Mouse (Mus musculus) heart, adult 18-20 months (tissue): ENCODE data around the gene Actr3. TPM values are rescaled to one million over a fixed set of nuclear protein-coding genes. Genes with fewer than 3 reads are reported as not detected.

ENCODE experiments used
- DNase-seq, 2 experiments: peaks; one replicate each; pipeline ENCODE4 v3.0.0; 2021 to 2022; ENCODE audit warnings: mixed read lengths in 1 of 2
- long read RNA-seq, 2 experiments: library from polyadenylated mRNA; stranded (forward); transcript quantifications; one replicate each; pipeline ENCODE4 v2.0.0; 2021
- total RNA-seq, 2 experiments: library from RNA; stranded (reverse); gene quantifications; 2 replicates each; pipeline ENCODE4 v1.2.3; 2021

Gene Actr3
- 100 to 1,000 TPM; 106 to 107 TPM for total RNA-seq
- long read RNA-seq, experiment 1, transcript Actr3-202 (12 exons, 2,565 nt) = major isoform, 55 of 64 reads
- long read RNA-seq, experiment 1, partial matches to known transcripts = 2 of 64 reads
- long read RNA-seq, experiment 1, other reads (novel, unspliced or antisense) = 5 of 64 reads
- long read RNA-seq, experiment 2, transcript Actr3-202 (12 exons, 2,565 nt) = major isoform, 33 of 41 reads
- long read RNA-seq, experiment 2, partial matches to known transcripts = 0 of 41 reads
- long read RNA-seq, experiment 2, other reads (novel, unspliced or antisense) = 5 of 41 reads

DNA sequence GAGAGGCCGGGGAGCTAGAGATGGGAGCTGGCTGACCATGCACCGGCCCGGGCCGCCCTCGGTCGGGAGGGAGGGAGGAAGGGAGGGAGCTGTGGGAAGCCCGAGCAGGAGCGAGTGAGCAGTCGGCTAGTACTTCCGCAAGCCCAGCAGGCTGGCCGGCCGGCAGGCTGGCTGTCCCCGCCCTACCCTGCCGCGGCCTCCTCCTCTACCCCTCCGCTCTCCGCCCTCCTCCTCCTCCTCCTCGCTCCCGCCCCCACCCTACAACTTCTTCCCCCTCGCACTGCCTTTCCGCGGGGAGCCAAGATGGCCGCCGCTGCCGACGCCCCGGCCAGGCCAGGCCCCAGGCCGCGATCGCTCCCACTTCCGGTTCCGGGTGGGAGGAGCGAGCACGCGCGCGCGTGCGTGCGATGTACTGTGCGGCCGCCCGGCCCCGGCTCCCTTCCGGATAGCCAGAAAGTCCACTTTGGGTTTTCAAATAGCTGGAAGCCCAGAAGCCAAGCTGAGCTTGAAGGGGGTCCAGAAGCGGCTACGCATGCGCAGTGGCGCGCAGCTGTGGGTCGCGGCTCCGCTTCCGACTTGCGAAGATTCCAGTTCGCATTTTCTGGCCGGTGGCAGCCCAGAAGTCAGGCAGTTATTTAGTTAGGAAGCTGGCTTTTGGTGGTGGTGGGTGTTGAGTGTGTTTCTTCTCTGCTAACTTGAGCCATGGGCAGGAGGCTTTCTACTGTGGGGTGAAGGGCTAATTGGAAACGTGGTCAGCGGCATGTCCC is at the start of gene Actr3:
Gene Actr3, minus strand, starts transcription at position 359 of the 767 bp plus-strand sequence.
- DNase-seq = peak; percentile 100

DNA sequence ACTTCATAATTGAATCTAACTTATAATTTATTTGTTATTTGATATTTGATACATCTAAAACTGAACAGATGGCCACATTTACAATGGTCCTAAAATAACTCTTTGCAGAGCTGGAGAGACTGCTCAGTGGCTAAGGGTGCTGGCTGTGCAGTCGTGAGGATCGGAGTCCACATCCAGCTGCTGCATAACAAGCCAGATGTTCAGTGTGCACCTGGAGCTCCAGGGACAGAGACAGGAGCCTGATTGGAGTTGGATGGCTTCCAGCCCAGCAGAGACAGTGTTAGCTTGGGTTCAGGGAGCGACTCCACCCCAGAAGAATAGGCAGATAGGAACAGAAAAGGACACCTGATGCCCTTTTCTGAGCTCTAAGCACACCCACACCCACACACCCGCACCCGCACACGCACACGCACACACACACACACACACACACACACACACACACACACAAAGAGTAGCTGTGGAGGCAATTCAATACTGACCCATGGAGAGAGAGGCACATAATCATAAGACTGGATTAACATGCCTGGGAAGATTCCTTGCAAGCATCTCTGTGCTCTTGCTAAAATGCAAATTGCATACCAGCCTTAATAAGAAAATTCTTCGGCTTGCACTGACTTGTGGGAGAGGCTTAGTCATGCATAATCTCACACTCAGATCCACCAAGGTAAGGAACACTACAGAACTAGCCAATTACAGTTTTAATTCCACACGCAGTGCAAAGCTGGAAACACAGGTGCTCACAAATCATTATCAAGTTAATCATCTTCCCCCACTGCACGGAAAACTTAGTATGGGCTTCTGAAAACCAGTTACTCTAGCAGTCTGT is 47.1 kb upstream of the Actr3 start:
- no peak for DNase-seq

DNA sequence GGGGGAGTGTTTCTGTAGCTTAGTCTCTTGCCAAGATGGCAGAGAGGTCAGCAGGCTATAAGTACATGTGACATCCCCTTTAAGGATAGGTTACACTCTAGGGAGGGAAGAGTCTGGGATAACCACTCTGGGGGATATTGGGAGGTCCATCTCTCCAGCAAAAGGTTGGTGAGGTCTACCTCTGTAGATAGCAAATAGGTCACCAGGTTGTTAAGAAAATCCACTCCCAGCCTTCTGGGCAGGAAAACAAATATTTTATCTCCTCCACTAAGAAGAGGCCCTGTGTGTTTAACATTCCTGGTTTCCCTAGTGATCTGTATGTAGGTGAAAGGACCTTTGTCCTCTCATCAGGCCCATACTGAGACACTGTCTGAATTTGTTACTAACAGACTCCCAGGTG is 46.3 kb upstream of the Actr3 start:
- DNase-seq = peak in 1 of 2 experiments; percentile 35

- DNase-seq = no peak
Measured at GRCm38 (mm10) chr1:125478588-125478987, 43.1 kb upstream of the Actr3 start.

DNA sequence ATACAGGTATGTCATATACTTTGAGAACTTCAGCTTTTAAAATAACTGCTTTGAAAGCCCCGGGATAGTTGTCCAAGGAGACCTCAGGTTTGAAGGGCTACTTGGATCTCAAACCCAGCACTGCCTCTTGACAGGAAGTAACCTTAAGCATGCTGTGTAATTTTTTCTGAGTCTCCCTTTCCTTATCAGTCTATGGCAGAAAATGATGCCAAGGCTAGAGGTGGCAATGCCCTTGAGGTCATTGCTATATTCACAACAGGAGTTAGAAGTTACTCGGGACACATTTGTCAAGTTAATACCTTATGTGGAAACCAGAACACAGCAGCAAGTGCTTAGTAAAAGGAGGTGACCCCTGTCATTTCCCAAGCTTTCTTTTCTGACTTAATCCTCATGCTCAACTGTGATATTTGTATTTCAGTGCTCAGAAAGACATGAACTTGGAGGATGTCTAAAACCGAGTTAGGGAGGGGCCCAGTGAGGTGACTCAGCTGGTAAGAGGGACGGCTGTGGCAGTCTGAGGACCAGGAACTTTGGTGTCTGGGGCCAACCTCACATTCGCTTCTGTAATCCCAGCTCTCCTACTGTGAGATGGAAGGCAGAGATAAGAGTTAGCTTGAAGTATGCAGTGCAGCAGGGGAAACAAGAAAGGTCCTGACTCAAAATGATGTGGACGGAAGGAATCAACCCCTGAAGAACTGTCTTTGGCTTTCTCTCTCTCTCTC is 40.6 kb upstream of the Actr3 start:
- DNase-seq = no peak

GRCm38 (mm10) chr1:125473866-125474265 is 38.3 kb upstream of the Actr3 start:
- DNase-seq = no peak

- peak in 1 of 2 experiments; percentile 29 for DNase-seq
Measured at GRCm38 (mm10) chr1:125473126-125473666, 37.7 kb upstream of the Actr3 start.

DNA sequence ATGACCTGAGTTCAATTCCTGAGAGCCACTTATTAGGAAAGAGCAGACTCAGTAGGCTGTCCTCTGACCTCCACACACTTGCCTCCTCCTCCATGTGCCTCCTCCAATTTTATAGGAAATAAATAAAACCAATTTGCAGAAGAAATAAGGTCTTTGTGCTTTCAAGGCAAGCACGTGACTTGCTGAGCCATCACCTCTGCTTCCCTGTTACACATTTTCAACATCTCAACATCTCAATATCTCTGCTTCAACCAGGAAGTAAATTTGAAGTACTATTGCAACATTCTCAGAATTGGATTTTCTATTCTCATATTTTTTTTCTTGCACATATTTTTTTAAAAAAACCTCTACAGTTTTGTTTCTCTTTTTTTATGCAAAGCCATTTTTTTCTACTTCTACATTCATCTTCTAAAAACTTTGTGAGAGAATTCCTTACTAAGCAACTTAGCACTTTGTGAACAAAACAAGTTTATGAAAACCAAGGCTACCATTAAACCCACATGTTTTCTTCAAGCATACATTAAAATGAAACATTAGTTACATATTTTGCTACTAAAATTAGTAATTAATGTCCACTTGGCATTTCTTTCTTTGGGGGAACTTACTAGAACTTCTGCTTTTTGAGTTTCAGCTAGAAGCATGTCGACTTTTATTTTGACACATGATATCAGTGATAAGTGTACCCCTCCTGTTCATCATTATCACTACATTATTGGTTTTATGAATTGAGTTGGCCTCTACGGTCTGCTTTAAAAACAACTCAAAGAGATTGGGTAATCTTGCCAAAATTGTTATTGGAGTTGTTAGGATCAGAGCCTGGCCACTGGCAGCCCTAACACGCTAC is 35.5 kb upstream of the Actr3 start:
- peak in 1 of 2 experiments; percentile 36 for DNase-seq

DNA sequence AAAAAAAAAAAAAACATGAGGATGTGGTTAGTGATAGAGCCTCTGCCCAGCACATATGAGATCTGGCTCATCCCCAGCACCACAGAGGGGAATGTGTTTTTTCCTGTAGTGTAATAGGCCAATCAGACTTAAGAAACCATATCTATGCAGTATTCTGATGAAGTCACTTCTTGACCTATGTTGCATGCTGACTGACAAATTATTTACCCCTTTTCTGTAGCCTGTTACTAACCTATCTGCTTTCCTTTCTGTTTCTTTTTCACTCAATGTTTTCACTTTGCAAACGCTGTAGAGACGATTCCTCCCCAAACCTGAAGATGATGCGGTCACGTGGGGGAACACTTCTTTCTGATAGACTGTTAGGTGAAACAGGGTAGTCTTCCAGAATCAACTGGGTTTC is 32.4 kb upstream of the Actr3 start:
- no peak for DNase-seq

DNA sequence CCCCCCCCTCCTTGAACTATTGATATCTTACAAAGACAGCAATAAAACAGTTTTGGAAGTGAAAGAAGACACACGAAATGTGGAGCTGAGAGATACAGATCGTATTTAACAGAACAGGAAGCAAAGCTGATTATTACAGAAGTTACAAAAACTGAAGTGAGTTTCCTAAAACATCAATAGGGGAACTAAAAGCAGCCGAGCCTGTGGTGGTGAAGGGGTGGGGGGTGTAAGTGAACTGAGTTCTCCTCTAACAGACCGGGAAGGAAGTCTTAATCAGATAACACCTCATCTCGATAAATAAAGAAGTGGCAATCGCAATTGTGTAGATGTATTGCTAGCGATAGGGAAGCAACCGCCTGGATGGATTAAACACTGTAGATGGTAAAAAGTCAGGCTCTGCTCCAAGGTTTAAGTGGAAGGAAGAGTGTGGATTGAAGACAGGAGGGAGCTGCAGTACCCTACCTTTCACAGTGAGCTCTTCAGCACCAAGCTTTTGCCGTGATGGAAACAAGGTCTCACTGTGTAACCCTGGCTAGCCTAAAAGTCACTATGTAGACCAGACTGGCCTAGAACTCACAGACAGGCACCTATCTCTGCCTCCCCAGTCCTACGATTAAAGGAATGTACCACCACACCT is 31.2 kb upstream of the Actr3 start:
- peak in 1 of 2 experiments; percentile 58 for DNase-seq

GRCm38 (mm10) chr1:125464011-125464410 is 28.5 kb upstream of the Actr3 start:
- DNase-seq = no peak

DNA sequence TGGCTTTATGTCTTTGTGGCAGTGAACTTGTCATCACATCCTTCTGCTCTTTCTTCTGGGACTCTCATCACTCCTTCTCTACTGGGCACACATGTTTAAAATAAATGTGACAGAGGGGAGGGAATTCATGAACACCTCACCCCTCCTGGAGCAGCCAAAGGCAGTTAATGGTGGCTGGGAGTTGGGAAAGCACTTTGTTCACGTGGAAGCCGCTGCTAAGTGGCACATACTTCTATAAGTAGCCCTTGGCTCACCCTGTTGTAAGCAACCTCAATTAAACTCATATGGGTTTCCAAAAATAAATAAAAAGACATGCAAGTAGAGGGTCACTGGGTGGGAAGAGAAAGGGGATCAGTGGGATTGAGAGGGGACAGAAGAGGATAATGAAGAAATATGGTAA is 27.8 kb upstream of the Actr3 start:
- no peak for DNase-seq

DNA sequence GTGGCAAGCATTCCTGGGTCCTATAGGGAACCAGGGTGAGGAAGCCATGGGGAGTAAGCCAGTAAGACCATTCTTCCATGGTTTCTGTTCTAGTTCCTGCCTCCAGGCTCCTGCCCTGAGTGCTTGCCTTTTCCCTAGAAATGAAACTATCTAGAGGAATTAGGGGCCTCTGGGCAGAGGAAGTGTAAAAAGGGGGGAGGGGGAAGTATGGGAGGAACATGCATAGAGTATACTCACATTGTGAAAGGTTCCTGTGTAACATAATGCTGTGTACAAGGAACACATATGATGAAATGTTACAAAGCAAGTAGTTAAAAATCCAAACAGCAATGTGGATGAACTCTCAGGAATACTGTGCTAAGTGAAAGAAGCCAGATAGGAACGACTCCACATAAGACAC is 27.4 kb upstream of the Actr3 start:
- no peak for DNase-seq

DNA sequence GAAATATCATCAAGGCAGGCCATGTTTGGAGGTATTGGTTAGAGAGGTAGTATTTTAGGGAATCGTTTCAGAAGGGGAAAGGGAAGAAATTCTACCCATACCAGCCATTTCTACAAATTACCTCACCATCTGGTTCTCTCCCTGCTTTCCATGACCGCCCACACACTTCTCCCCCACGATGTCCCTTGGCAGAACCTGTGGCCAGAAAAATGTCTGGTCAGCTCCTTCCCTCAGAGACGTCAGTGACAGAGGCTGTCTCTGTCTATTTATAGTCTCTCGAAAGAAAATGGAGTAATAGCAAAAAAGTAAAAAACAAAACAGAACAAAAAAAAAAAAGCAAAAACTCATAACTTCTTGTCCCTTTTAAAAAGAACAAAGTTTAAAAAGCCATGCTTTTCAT is 23.0 kb upstream of the Actr3 start:
- peak in 1 of 2 experiments; percentile 68 for DNase-seq

DNA sequence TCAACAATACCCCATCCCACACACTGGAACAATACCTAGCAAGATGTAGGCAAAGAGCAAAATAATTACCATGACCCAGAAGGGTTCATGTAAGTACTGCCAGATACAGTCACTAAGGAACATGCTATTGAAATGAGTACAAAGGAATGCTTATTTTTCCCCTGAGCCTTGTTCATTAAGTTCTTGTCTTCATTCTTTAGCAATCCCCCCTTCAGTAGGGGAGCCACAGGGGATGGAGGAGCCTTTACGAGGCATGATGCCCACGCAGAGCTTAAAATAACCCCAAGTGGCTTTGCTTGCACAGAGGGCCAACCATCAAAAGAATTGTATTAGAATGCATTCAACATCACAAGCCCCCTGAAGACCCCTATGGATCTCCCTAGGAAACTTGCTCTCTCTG is 19.6 kb upstream of the Actr3 start:
- DNase-seq = no peak

DNA sequence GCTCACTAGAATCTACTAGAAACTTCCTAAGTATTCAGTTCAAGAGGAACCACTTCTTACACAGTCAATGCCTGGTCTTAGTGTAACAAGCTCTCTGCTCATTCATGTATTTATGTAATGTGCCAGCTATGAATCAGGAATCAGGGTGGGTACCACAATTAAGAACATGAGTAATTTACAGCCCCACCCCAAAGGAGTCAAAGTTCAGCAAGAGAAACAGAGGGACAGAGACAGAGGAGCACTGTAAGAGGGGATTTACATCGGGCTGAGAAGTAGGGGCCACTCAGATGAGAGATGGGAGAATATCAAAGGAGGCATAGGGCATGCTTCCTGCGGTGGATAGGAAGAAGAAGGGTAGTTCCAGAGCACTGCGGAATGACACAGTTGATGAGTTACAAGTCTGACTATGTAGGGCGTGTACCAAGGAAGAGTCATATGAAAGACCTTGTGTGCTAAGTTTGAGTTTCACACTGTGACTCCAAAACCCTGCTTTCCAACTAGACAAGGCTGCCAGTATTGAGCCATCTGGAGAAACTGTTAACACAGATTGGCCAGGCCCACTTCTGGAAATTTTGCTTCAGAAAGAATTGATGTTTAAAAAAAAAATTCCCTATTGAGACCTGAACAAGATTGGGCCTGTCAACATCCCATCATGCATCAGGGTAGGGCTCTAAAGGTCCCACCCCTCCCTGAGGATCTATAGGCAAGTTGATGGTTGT is 14.9 kb upstream of the Actr3 start:
- no peak for DNase-seq

DNA sequence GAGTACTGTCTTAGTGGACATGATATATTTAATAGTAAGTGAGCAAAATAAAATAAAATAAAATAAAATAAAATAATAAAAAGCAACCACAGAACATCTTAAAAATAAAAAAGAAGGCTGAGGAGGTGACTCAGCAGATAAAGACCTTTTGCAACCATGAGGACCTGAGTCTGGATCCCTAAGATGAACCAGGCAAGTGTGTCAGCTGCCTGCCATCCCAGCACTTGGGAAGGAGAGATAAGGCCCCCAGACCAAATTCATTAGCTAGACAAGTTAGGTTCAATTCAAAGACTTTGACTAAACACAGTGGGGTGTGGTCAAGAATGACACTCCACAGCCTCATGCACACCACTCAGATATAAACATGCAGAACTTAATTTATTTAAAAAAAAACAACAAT is 12.4 kb upstream of the Actr3 start:
- no peak for DNase-seq

DNA sequence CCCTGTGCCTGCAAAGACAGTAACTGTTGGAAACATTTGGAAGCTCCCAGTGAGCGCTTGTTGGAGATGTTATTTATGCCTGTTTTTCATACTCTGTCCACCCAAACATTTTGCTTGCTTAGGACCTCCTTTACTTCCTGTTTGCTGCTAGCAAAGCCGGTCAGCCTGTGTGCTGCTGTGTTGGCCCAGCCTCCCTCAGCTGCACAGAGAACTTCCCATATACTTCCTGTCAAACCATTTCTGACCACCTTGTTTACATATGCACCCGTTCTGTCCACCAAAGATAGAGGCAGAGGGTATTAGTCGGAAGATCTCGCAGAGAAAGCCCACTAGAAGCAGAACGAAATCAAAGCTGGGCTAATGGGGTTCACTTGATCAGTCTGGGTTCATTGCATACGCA is 6.2 kb upstream of the Actr3 start:
- DNase-seq = peak; percentile 26 to 59

DNA sequence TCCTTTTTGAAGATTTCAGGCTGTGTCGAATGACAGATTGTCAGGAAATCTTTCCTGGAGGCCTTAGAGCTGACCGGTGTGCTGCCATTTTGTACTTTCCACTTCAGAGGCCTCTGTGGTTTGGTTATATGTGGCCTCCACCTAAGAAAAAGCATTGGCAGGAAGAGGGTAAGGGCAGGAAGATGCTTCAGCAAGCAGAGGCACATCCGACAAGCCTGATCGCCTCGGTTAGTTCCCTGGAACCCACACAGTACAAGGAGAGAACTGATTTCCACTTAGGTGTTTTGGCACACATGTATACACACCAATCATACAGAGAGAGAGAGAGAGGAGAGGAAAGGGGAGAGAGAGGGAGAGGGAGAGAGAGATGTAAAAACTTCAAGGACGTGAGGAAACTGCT is 5.7 kb upstream of the Actr3 start:
- no peak for DNase-seq

DNA sequence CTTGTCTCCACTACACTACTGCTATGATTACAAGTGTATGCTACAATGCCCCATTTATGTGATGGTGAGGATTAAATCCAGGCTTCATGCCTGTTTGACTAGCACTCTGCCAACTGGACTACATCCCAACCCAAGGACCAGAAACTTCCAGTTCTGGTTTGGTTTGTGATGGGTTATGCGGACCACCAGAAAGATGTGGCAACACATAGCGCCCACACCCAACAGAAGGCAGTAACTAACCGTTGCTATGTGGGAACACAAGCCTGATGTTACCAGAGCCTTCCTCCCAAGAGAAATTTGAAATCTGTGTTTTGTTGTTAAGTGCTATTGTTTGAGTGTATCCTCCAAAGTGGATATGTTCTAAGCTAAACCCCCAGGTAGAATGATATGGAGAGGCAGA is 4.0 kb upstream of the Actr3 start:
- no peak for DNase-seq
